Mouse (Mus musculus) embryo, embryonic 11 days (tissue): ENCODE results near the gene 9430015G10Rik.

Experiments
- DNase-seq: peaks from one replicate; pipeline ENCODE4 v3.0.0-alpha.2; 2015

9430015G10Rik gene

DNA sequence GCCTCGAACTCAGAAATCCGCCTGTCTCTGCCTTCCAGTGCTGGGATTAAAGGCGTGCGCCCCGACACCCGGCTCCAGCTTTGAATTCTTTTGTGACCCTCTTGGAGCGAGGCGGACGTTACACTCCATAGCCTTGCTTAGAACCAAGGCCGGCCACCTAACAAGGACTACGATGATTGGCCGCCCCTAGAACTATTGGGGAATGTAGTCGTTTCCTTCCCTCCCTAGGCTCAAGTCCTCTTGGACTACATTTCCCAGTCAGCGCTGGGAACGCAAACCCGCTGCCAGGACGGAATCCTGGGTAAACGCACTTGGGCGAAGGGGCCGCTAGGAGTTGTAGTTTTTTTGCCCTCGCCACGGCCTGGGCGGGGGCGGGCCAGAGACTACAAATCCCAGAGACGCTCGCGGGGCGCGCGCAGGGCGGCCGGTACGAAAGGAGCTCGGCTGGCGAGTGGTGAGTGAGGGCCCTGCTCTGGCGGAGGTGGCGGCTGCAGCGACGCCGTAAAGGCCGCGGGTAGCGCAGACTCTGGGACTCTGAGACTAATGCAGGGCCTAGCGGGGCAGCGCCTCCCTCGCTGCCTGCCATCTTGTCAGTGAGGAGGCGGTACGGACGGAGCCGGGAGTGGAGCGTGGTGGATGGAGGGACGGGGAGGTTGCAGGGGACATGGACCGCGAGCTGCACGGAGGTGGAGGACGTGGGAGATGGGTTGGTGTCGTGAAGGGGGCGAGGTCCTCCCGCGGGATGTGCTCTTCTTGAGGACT lies at the start of gene 9430015G10Rik:
Gene 9430015G10Rik, plus strand, starts transcription at position 413 of the 762 bp plus-strand sequence.
- DNase-seq, result peak; percentile 99

DNA sequence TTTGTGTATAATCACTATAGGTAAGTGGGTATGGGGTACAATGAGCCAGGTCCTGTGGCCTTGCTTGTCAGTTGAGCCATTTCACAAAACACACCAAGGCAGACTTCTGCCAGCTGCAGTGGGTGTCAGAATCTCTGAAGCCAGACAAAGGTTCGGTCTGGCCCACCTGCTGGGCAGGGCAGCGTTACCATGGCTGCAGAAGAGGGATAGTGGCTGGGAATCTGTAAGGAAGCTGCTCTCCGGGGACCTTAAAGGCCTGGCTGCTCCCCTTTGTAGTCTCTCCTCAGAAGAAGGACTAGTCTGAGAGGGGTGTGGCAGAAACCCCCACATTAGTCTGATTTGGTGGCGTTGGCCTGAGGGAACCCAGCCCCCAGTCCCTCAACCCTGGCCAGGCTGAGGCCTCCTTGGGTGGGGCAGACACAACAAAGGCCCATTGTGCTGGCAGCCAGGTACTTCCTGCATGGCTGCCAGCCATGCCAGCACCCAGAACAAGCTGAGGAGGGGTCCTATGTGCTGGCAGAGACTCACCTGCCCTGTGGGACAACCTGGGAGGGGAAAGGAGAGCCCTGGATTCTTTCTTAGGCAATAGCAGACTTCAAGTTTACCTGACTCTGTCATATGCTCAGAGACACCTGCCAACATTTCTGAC lies 45.8 kb upstream of the 9430015G10Rik start:
- DNase-seq, result no peak

DNA sequence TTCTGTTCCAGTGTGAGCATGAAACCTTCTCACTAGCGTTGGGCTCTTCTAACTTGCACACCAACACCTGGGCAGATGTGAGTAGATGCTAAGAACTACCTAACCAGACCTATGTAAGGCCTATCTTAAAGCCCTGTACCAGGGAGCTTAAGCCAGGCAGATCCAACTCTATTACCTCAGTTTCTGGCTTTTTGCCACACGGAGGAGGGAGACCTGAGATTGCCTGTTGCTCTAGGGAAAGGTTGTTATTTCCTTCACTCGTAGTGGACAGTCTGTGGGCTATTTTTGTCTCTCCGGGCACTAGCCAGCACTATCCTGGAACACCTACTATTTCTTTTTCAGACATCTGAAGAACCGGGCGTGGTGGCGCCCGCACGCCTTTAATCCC lies 45.3 kb upstream of the 9430015G10Rik start:
- no peak for DNase-seq

DNA sequence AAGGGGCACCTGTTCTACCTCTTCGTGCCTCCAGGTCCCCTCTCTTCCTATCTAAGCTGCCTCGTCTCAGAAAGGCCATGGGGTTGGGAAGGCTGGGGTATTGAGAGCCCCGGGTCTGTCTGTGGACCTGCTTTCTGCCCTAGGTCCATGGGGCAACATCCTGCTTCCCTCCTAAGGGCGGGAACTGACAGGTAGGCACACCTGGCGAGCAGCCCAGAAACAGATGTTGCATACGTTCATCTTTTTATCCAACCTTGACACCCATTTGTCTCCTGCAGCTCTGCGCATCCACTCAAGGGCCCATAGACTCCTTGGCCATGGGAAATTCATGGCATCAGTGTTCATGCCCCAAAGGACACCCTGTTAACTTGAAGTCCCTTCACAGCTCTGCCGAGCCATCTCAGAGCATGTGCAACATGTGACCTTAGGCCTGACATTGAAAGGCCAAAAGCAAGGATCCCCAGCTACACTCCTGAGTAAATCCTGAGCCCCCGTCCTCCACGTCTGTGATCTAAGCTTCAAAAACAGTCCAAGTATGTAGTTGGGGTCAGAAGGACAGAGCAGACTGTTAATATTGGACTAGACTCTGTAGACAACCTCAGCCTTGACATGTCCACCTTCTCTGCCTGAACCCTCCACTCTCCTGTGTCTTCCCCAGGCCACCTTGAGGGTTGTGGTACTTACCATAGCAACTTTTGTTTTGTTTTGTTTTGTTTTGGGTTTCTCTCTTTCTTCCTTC lies 44.5 kb upstream of the 9430015G10Rik start:
- no peak for DNase-seq

DNA sequence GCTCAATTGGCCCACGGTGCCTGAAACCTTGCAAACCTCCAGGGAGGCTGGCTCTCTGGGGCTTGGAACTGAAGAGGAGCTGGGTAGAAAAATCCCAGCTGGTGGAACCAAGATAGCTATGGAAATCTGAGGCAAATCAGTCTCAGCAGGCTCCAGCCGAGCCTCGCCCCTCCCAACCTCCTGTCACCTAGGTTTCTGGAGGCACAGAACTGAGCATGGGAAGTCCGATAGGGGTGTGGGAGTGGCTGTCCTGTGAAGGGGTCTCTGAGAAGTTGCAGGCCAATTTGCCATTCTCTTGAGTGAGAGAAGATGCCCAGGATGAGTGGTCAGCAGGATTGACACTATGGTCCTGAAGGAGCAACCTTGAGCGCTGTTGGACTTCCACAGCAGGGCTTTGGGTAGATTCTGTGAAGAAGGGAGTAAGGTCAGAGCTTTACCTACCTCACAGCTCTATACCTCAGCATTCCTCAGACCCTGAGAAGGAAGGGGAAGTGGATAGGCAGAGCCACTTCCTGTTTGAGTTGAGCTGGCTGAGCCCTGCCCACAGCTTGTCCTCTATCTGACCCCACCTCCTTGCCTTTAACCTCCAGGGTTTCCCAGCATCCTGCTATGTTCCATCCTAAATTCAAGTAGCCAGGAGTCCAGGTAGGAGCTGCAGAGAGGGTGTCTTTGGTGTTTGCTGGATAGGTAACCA lies 42.4 kb upstream of the 9430015G10Rik start:
- DNase-seq, result no peak

DNA sequence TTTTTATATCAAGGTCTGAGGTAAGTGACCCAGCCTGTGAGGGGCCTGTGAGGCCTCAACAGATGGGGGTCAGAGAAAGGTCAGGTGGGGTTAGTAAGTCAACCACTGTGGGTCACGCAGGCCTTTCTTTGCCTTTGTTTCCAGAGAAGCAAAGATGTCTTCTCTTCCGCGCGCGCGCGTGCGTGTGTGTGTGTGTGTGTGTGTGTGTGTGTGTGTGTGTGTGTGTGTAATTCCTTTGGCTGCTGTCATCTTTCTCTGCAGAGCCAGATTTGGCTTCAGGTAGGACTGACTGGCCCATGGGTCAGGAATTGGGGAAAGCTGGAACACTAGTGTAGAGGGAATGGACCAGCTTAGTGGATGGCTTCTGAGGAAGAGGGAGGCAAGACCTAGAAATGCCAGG lies 40.1 kb upstream of the 9430015G10Rik start:
- no peak for DNase-seq

DNA sequence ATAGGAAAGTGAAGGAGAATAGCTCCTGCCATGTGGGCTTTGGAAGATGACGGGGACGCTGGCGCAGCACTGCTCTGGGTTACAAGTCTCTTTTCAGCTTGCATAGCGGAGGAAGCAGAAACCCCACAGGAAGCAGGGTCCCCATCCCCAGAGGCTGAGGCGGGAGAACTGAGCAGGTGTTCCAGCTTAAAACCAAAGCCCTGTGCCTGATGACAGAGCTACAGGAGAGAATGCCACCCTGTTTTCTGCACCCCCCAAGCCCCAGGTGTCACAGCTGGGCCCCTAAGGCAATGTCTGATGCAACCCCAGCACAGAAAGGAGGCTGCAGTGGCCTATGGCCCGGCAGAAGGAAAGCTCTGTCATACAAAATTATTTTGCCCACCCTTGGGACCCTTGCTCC lies 39.5 kb upstream of the 9430015G10Rik start:
- DNase-seq, result no peak

DNA sequence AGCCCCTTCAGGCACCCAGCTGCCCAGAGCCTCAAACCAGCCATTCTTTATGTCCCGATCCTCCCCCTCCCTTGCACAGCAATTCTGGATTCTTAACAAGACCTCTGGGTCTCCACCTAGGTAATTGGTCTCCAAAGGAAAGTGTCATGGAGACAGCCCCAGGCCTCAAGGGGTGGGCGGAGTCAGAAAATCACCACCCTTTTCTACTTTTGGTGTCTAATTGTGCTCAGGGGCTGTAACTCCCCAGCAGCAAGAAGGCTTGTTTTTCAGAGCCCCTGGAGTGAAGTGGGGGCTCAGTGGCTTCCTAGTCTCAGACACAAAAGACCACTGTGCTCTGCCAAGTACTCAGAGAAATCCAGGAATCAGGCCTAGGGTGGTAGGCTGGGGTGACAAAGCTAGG lies 39.1 kb upstream of the 9430015G10Rik start:
- DNase-seq, result no peak

DNA sequence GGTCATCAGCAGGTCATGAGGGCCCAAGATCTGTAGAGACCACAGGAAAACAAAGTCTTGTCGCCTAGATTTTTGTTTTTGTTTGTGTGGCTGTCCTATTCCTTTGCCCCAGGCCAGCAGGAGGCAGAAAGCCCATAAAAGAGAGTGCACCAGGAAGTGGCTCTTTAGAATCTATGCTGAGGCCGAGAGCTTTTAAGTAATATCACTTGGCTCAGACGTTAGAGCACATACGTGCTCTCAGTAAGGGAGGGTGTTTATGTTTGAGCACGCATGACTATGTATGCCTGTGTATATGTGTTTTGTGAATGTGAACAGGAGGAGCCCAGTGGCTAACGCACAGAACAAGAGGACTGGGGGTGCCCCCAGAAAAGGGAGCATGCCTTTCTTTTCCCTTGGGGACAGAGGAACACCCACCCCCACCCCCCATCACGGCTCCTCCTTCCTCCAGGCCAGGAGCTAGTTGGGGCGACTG lies 32.8 kb upstream of the 9430015G10Rik start:
- no peak for DNase-seq

DNA sequence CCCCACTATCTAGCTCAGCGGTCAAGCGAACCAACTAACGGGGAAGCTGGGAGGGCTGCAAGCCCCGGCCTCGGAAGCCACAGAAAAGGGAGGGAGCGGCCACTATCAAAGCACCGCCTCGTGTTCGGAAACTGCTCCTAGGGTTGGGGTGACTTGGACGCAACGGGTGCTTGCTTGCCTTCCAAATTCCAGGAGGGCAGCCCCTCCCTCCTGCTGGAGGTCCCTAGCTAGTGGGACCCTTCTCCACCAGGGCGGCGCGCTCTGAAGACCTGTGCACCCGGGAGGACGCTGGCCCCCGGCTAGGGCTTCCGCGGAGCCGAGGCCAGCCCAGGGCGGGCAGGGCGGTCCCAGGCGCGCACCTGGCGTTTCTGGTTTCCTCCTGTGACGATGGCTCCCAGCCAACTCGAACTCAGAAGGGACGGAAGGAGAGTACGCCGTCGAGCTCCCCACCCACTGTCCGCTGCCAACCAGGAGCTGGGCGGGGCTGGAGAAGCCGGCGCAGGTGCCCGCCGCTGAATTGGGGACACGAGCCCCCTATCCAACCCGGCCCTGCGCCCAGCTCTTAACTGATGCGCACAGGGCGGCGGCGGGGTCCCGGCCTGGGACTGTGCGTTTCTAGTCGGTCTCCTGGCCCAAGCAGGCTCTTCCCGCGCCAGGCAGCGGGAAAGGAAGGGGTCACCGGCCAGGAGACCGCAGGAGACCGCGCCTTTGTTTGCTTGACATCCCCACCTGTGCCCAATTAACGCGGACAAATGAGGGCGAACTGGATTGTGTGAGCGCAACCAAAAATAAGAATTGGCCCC lies 32.1 kb upstream of the 9430015G10Rik start:
- DNase-seq, result peak; percentile 62

DNA sequence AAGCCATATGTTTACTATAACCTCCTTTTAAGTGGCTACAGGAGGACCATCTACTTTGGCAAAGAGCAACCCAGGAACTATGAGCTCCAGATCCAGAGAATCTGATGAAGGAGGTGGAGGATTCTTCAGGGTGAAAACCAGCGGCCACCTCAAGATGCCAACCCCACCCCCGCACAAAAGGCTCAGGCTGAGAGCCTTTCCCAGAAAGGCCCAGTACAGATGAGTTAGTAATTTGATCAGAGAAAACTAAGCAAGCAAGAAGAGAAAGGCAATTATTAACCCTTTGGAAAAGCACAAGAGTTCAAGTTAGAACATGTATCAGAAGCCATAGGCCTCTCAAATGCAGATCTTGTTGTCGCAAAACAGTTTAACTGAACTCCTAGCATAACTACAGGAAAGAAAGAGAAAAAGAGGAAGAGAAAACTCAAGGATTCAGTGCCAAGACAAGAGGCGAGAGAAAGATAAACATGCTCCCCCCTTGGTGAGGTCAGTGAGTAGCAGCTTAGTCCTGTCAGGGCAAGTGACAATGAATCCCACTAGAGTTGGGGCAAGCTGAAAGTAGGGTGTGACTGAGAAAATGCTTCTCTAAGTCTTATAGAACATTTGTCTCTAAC lies 27.1 kb upstream of the 9430015G10Rik start:
- DNase-seq, result no peak

DNA sequence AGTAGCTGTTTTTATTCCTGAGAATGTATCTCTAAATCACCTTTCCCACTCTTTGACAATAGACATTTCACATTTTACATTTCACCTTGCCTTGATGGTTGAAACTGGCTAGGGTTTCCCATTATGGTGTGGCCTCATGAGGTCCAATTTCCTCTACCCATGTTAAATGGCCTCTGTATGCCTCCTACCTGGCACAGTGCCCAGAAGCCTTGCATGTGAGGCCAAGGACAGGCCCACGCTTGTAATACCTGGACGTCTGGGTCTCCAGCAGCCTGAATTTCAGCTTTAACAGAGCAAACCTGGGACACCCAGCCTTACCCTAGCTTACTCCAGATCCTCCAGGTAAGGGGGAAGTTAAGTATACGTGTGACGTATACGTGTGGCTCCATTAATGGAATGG lies 26.4 kb upstream of the 9430015G10Rik start:
- DNase-seq, result no peak

DNA sequence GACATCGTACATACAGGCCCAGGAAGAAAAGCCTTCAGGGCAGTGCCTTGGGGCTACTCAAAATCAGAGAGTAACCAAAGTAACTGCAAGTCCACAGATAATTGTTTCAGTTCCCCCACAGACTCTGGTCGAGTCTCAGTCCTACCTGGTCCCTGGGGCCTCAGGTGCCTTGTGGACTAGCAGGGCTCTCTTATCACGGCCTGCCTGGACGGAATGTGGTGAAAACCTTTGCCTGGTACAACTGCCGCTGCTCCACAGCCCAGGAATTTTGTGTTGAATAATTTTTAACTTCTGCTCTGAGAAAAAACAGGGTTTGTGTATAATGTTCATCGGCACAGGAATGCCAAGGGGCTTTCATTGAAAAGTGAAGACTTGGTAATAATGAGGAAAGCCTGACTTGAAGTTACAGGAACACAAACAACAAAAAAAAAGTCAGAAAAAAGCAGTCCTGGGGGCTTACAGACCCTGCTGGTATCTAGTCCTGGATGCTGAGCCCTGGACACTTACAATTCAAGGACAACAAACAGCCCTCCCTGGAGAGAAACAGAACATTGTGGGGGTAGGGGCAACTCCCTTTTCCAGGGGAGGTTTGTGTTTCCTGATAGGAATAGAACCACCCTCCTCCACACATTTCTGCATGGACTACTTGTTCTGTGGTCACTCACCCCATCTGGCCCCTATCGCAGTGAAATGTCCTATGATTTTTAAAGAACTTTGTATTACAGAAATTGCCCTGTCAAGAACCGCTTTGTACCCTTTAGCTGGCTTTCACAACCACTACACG lies 25.5 kb upstream of the 9430015G10Rik start:
- no peak for DNase-seq

DNA sequence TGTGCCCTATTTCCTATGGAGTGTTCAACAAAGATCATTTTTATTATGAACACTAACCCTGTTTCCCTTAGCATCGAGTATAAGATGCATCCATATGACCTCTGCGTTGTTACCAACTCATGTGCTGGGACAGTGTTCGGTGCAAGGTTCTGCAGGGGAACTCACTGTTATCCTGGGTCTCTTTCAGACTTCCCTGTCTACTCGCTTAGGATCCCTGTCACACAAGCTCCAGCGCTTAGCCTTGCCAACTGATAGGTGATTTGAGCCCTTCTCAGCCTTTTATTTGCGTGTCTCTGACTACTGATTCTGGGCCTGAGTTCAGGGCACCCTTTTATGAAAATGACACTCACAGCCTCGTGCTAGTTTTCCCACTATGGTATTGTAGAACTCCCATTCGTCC lies 24.5 kb upstream of the 9430015G10Rik start:
- DNase-seq, result no peak

DNA sequence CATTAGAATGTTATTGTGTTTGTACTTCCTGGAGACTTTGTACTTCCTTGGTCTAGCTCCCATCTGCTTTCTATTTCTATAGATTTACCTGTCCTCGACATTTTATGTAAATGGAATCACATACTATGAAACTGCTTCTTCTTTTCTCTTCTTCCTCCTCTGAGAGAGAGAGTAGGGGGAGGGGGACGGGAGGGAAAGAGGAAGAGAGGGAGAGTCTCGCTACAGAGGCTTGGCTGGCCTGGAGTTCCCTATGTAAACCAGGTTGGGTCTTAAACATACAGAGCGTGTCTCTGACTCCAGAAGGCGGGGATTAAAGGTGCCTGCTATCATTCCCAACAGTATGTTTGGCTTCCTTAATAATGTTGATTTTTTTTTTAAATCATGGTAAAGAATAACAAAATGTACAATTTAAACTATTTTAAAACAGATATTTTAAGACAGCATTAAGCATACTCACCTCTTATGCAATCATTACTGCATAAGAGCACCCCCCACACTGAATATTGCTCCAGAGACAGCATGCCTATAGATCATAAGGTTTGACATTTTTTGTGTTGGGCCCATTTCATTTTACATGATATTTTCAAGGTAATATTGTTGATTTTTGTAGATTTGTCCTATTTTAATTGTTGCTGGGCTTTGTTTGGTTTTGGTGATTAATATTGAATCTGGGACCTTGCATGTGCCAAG lies 22.2 kb upstream of the 9430015G10Rik start:
- no peak for DNase-seq

DNA sequence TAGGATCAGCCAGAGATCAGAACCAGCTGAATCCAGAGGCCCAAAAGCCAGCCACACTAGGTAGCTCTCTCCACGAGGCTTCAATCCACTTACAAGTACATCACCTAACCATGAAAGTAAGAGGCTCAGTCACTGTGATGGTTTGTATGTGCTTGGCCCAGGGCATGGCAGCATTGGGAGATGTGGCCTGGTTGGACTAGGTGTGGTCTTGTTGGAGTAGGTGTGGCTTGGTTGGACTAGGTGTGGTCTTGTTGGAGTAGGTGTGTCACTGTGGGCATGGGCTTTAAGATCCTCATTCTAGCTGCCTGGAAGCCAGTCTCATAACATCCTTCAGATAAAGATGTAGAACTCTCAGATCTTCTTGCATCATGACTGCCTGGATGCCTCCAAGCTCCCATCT lies 18.5 kb upstream of the 9430015G10Rik start:
- DNase-seq, result no peak

DNA sequence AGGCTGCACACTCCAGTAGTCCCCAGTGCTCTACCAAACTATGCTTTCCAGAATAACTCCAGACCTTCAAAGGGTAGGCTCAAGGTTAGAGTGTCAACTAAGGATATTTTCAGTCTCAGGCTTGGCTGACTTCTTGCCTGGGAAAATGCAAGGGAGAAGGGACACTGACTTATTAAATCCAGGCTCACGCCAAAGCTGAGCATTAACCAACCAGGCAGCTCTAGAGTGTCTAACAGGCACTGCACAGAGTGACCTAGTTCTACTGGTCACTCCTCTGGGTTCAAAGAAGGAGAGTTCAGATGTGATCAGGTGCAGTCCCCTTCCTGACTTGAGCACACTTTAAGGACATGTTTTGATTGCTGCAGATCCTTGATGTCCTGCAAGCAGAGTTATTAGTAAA lies 17.0 kb upstream of the 9430015G10Rik start:
- DNase-seq, result no peak

DNA sequence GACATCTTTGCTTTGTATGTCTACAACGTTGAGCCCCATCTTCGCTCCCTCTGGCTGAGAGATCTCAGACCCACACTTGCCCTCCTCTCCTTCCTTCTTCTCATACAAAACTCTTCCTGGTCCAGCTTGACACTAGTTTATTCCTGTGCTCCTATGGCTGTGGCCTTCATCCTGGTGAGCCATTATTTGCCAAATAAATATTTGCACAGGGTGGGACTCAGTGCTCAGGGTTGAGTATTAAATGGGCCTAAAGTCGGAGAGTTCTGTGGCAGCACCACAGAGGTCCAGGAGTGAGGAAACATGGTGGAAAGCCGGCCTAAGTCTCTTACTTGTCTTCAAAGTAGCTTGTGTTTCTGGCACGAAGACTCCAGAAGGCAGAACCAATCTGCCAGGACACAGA lies 16.0 kb upstream of the 9430015G10Rik start:
- no peak for DNase-seq

DNA sequence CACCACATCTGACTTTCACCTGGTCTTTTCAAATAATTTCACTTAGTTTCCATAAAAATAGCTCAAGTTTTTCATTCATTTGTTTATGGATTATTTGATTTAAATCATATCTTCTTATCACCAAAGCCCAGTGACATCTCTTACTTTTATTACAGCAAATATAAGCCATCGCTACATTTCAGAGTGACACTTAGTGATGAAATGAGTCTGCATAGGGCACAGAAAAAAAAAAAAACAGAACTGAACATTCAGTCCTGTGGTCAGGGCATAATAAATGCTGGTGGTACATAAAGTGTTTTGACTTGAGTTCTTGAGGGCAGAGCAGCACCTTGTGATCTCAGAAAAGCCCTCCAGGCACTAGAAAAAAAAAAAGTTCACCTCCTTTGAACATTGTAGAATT lies 13.6 kb upstream of the 9430015G10Rik start:
- DNase-seq, result no peak

DNA sequence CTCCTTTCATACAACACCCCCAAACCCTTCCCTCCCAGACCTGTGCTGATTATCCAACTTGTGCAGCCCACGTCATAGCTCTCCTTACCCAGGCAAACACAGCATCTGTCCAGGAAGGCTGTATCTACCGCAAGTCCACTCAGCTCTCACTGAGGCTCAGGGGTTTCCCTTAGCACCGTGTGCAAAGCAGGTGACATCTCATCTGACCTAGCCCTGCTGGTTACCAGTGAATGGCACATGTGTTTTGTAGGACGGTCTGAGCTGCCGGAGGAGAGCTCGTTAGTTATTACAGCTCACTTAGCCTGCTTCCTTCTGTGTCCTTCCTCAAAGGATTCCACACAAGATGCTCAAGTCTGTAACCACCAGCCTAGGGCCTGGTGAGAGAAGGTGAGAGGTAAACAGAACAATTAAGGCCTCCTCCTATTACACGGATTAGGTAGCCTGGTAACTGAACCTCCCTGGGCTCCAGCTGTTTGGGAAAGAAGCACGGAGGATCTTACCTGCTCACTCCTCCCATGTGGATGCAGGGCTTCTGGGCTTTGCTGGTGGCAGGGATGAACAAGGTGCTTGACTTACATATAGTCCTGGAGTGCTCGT lies 11.9 kb upstream of the 9430015G10Rik start:
- DNase-seq, result no peak
